8 mouse cellular contexts compared by ENCODE assay signal in genomic region chr4:124710776-124711291, GRCm38 (mm10). TPM values are rescaled to one million over a fixed set of nuclear protein-coding genes. Genes with fewer than 3 reads are reported as not detected.
DNase-seq lines count a peak whose midpoint lies in the region; ATAC-seq and TF ChIP-seq lines count a peak whose summit lies in the region.

No protein-coding gene starts in this region.

- H3K4me2 ChIP-seq in liver, embryonic 11.5 days, result peak overlapping the region; percentile 73

- H3K27ac ChIP-seq in gastrocnemius, adult 2 months, result peak overlapping the region; percentile 90
- peak overlapping the region; percentile 95 for H3K27ac ChIP-seq in liver, embryonic 11.5 days (ENCODE audit: low read depth, low read length)

- H3K36me3 ChIP-seq in liver, embryonic 11.5 days (ENCODE audit: control insufficient read depth, insufficient read depth, low read length), result peaks cover under 1% of the 10 kb centered on the region; the same call in 1 of the 2 replicates

- ATAC-seq in liver, embryonic 11.5 days (replicated peaks; ENCODE audit: low FRiP score), result no peak

- H3K9me3 ChIP-seq in liver, embryonic 11.5 days (ENCODE audit: control insufficient read depth, low read length), result no peaks in the 10 kb centered on the region

- H3K4me3 ChIP-seq in gastrocnemius, adult 2 months, result peak overlapping the region; percentile 57; the same call in 1 of the 2 replicates
- H3K4me3 ChIP-seq in liver, embryonic 11.5 days (ENCODE audit: low read depth, low read length), result no peak overlapping the region

- peak; percentile 79 for TF ChIP-seq CTCF in gastrocnemius, adult 2 months (IDR thresholded peaks at IDR 0.05)
- peak; percentile 64; the same call in 1 of the 2 replicates for TF ChIP-seq CTCF in brain, embryonic 14.5 days (IDR thresholded peaks at IDR 0.05; ENCODE audit: borderline replicate concordance, extremely low read depth, insufficient read depth, insufficient read length)

- intact Hi-C loops in gastrocnemius, adult 2 months (cut with DNase I), result loop anchor here (2.0 kb wide), 1 partner anchor 28 kb away; no protein-coding TSS in a partner anchor
- intact Hi-C loops in gastrocnemius, postnatal 14 days (cut with DNase I; ENCODE audit: low total_unique reads), result loop anchor here (10.0 kb wide), 1 partner anchor 134 kb away; no protein-coding TSS in a partner anchor
- intact Hi-C loops in heart, postnatal 36 days (cut with DNase I), result loop anchor here (2.0 kb wide), 1 partner anchor 28 kb away; no protein-coding TSS in a partner anchor

- TF ChIP-seq POLR2A in brain, embryonic 14.5 days (IDR thresholded peaks at IDR 0.05; ENCODE audit: borderline replicate concordance, extremely low read depth, insufficient read depth, insufficient read length, poor library complexity, severe bottlenecking), result no peak

- H3K4me1 ChIP-seq in liver, embryonic 11.5 days (replicated peaks; ENCODE audit: control insufficient read depth, insufficient read depth, low read length), result peaks cover 33% of the 10 kb centered on the region

- DNase-seq in gastrocnemius, adult 2 months, result peak; percentile 34
- DNase-seq in gastrocnemius, postnatal 14 days, result no peak
- peak; percentile 80 for DNase-seq in CD4-positive, CD25-positive, alpha-beta regulatory T cell, adult 2 months (ENCODE audit: low read depth, low spot score)
- DNase-seq in brain, embryonic 14.5 days (ENCODE audit: low read depth), result peak; percentile 72
- peak; percentile 37 to 44 for DNase-seq in heart, postnatal 36 days
- peak; percentile 43 for DNase-seq in liver, embryonic 11.5 days (ENCODE audit: low spot score)
- DNase-seq in right cerebral cortex, postnatal 25 days, result peak; percentile 17
- DNase-seq in urinary bladder, adult 18-20 months (ENCODE audit: low spot score in 2 of 2), result no peak

- 2% methylated on average over 5 of the region's 5 CpGs for WGBS in liver, embryonic 11.5 days

- H3K27me3 ChIP-seq in liver, embryonic 11.5 days (replicated peaks; ENCODE audit: control insufficient read depth, insufficient read depth, low read length), result no peaks in the 10 kb centered on the region

- H3K9ac ChIP-seq in liver, embryonic 11.5 days (ENCODE audit: low read depth, low read length), result no peak overlapping the region

RNA-seq across cellular contexts. Expression of gene Sf3a3, which starts 3.7 kb away (rescaled TPM):
- total RNA-seq in gastrocnemius, adult 2 months (2021), result 10 to 100 TPM; 11.1 to 14.3 TPM
- total RNA-seq in gastrocnemius, postnatal 14 days (2021), result 10 to 100 TPM; 14.7 to 17.4 TPM
- polyA plus RNA-seq in brain, embryonic 14.5 days (2012; rRNA removed), result 53.1 and 59.7 TPM in 2 replicates
- 10 to 100 TPM; 18.1 to 18.2 TPM for total RNA-seq in heart, postnatal 36 days (2021)
- polyA plus RNA-seq in liver, embryonic 11.5 days (2014; fragmentation: Nextera tagmentation; extraction: Ambion mirVana), result 172 and 182 TPM in 2 replicates

RNA-seq across cellular contexts. Expression of gene Fhl3, which starts 10.3 kb away (rescaled TPM):
- total RNA-seq in gastrocnemius, adult 2 months (2021), result 100 to 1,000 TPM; 151 to 515 TPM
- total RNA-seq in gastrocnemius, postnatal 14 days (2021), result 100 to 1,000 TPM in 1 of 2 experiments, 10 to 100 TPM in 1; 77.5 to 112 TPM
- 3.8 and 5.8 TPM in 2 replicates for polyA plus RNA-seq in brain, embryonic 14.5 days (2012; rRNA removed)
- total RNA-seq in heart, postnatal 36 days (2021), result 10 to 100 TPM; 12.9 to 13.7 TPM
- 5.1 and 6.8 TPM in 2 replicates for polyA plus RNA-seq in liver, embryonic 11.5 days (2014; fragmentation: Nextera tagmentation; extraction: Ambion mirVana)

RNA-seq across cellular contexts. Expression of gene Utp11, which starts 17.4 kb away (rescaled TPM):
- total RNA-seq in gastrocnemius, adult 2 months (2021), result 10 to 100 TPM; 17.5 to 21.5 TPM
- 10 to 100 TPM; 16.5 to 20.4 TPM for total RNA-seq in gastrocnemius, postnatal 14 days (2021)
- 22.4 and 22.6 TPM in 2 replicates for polyA plus RNA-seq in brain, embryonic 14.5 days (2012; rRNA removed)
- total RNA-seq in heart, postnatal 36 days (2021), result 10 to 100 TPM; 12.1 to 14.0 TPM
- 73.3 and 80.5 TPM in 2 replicates for polyA plus RNA-seq in liver, embryonic 11.5 days (2014; fragmentation: Nextera tagmentation; extraction: Ambion mirVana)

RNA-seq across cellular contexts. Expression of gene Inpp5b, which starts 30.8 kb away (rescaled TPM):
- 10 to 100 TPM in 1 of 2 experiments, 1 to 10 TPM in 1; 8.9 to 10.6 TPM for total RNA-seq in gastrocnemius, adult 2 months (2021)
- total RNA-seq in gastrocnemius, postnatal 14 days (2021), result 1 to 10 TPM; 8.7 to 9.4 TPM
- polyA plus RNA-seq in brain, embryonic 14.5 days (2012; rRNA removed), result 44.9 and 47.3 TPM in 2 replicates
- 10 to 100 TPM in 1 of 2 experiments, 1 to 10 TPM in 1; 8.6 to 11.7 TPM for total RNA-seq in heart, postnatal 36 days (2021)
- polyA plus RNA-seq in liver, embryonic 11.5 days (2014; fragmentation: Nextera tagmentation; extraction: Ambion mirVana), result 58.2 and 63.3 TPM in 2 replicates

RNA-seq across cellular contexts. Expression of gene Pou3f1, which starts 54.2 kb away (rescaled TPM):
- under 1 TPM; 0.14 to 0.26 TPM for total RNA-seq in gastrocnemius, adult 2 months (2021)
- total RNA-seq in gastrocnemius, postnatal 14 days (2021), result 1 to 10 TPM; 1.3 to 2.2 TPM
- polyA plus RNA-seq in brain, embryonic 14.5 days (2012; rRNA removed), result 21.3 and 23.1 TPM in 2 replicates
- under 1 TPM; 0.11 to 0.16 TPM for total RNA-seq in heart, postnatal 36 days (2021)
- polyA plus RNA-seq in liver, embryonic 11.5 days (2014; fragmentation: Nextera tagmentation; extraction: Ambion mirVana), result 0.16 and 0.21 TPM in 2 replicates

Comparison
In these comparisons a context has a peak if more than half of its experiments do, and no peak if none do; other contexts are left out.
1. DNase-seq: peak in gastrocnemius, adult 2 months (single experiment), CD4-positive, CD25-positive, alpha-beta regulatory T cell, adult 2 months (single experiment), brain, embryonic 14.5 days (single experiment), heart, postnatal 36 days (2 of 2), liver, embryonic 11.5 days (single experiment) and right cerebral cortex, postnatal 25 days (single experiment); none in gastrocnemius, postnatal 14 days (single experiment) and urinary bladder, adult 18-20 months (0 of 2).
2. RNA of gene Fhl3, which starts 10.3 kb away (total RNA-seq): 151 to 515 TPM in gastrocnemius, adult 2 months and 77.5 to 112 TPM in gastrocnemius, postnatal 14 days; 12.9 to 13.7 TPM in heart, postnatal 36 days; every median in the first group is over 4 times any median in the second.